Mouse (Mus musculus): ENCODE data around the gene Sumo1. TPM values are rescaled to one million over a fixed set of nuclear protein-coding genes. Genes with fewer than 3 reads are reported as not detected.
"Not testable (repeated sequence)": the region's sequence is repeated elsewhere in the genome, so short reads cannot be mapped to it uniquely, and the experiment has no call there.

The Sumo1 gene
- total RNA-seq (2021): 100 to 1,000 TPM; 123 to 129 TPM
- long read RNA-seq, experiment 1, transcript Sumo1-201 (5 exons, 1,215 nt): major isoform, 210 of 254 reads
- long read RNA-seq, experiment 1, partial matches to known transcripts: 31 of 254 reads
- long read RNA-seq, experiment 1, other reads (novel, unspliced or antisense): 11 of 254 reads
- long read RNA-seq, experiment 2, transcript Sumo1-201 (5 exons, 1,215 nt): major isoform, 163 of 201 reads
- long read RNA-seq, experiment 2, partial matches to known transcripts: 21 of 201 reads
- long read RNA-seq, experiment 2, other reads (novel, unspliced or antisense): 16 of 201 reads

GRCm38 (mm10) chr1:59670641-59671168 lies at the start of gene Sumo1:
Sumo1 (minus strand) TSS chr1:59670834.
- DNase-seq (ENCODE audit: low spot score in 2 of 2): peak; percentile 88 to 89

DNA sequence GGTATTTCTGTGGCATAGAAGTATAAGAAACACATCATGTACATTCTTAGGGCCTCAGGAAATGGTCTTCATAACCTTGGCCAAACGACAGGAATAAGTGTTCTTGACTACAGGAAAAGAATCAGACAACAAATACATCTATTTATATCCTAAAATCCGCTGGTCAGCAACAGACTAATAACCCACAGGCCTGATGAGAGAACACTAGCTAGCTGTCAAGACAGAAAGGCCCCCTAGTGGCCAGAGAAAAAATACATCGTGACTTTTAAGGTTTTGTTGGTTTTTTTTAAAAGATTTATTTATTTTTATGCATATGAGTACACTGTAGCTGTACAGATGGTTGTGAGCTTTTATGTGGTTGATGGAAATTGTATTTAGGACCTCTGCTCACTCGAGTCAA lies 49.3 kb upstream of the Sumo1 start:
- peak in 1 of 2 experiments; percentile 20 for DNase-seq (ENCODE audit: low spot score in 2 of 2)

DNA sequence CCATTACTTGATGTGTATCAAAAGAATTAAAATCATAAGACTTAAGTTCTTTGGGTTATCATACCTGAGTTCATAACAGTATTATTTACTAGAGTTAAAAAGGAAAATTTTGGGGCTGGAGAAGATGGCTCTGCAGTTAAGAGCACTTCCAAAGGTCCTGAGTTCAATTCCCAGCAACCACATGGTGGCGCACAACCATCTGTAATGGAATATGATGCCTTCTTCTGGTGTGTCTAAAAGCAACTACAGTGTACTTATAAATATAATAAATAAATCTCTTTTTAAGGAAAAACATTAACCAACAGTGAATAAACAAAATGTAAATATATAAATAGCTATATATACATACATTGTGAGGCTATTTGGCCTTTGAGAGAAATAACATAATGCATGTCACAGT lies 31.1 kb upstream of the Sumo1 start:
- DNase-seq (ENCODE audit: low spot score in 2 of 2): no peak

DNA sequence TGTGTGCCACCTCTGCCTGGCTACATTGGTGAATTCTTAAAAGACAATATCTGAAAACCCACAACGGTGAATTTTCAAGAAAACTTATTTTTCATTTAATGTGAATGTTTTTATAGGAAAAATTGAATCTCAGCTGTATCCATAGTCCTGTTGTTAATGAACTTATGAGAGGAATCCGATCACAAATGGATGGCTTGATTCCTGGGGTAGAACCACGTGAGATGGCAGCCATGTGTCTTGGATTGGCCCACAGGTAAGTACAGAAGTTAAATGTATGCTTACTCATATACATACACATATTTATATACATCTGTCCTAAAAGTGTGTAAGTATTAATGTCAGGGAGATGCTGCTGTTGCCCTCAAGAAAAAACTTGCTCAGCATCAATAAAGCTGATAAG lies 27.6 kb upstream of the Sumo1 start:
- no peak for DNase-seq (ENCODE audit: low spot score in 2 of 2)

GRCm38 (mm10) chr1:59697751-59698150 lies 27.1 kb upstream of the Sumo1 start:
- no peak for DNase-seq (ENCODE audit: low spot score in 2 of 2)

GRCm38 (mm10) chr1:59690467-59690866 lies 19.8 kb upstream of the Sumo1 start:
- no peak for DNase-seq (ENCODE audit: low spot score in 2 of 2)

DNA sequence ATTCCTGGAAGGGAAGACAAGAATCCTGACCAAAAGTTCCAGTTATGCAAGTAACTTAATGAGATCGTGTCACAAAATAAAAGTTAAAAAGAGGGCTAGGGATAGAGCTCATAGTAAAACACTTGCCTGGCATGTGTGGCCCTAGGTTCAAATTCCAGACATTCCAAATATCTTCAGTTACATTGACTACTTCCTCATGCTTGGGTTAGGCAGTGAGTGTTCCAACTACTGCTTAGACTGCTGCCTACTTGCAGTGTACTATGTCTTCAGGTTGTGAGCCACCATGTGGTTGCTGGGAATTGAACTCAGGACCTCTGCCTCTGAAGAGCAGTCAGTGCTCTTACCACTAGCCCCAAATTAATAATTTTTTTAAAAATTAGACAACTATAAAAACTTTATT lies 16.9 kb upstream of the Sumo1 start:
- no peak for DNase-seq (ENCODE audit: low spot score in 2 of 2)

GRCm38 (mm10) chr1:59684819-59685755 lies 14.5 kb upstream of the Sumo1 start, which contains the start of gene Nop58:
Nop58 (plus strand) TSS chr1:59684971.
- DNase-seq (ENCODE audit: low spot score in 2 of 2): peak; percentile 84 to 89

GRCm38 (mm10) chr1:59683926-59684818 lies 13.5 kb upstream of the Sumo1 start:
- peak; percentile 5 to 16 for DNase-seq (ENCODE audit: low spot score in 2 of 2)

- DNase-seq (ENCODE audit: low spot score in 2 of 2): no peak
These were observed 3.0 kb upstream of the Sumo1 start for GRCm38 (mm10) chr1:59673661-59674060.

- peak; percentile 15 to 27 for DNase-seq (ENCODE audit: low spot score in 2 of 2)
These were observed 538 bp downstream of the Sumo1 start for GRCm38 (mm10) chr1:59669962-59670630.

GRCm38 (mm10) chr1:59668871-59669270 lies 1.8 kb downstream of the Sumo1 start:
- DNase-seq (ENCODE audit: low spot score in 2 of 2): no peak

DNA sequence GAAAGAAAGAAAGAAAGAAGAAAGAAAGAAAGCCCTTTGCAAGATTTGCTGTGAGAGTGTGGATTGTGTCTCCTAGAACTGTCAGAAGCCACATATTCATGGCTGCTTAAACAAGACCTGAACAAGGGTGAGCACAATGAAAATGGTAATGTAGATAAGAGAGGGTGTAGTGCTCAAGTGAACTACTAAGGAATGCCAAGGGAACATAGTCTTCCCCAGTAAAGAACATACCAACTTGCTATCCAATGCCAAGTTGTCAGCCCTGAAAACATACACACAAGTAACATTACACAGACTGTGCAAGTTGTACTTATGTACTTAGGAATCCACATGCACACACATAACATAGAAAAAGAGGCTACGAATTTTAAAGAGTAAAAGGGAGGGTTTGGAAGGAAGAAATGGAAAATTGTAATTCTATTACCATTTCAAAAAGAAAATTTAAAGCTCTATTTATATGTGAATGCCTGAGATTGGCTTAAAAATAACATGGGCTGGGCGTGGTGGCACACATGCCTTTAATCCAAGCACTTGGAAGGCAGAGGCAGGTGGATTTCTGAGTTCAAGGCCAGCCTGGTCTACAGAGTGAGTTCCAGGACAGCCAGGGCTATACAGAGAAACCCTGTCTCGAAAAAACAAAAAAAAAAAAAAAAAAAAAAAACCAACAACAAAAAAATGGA lies 7.0 kb downstream of the Sumo1 start:
- no peak for DNase-seq (ENCODE audit: low spot score in 2 of 2)

DNA sequence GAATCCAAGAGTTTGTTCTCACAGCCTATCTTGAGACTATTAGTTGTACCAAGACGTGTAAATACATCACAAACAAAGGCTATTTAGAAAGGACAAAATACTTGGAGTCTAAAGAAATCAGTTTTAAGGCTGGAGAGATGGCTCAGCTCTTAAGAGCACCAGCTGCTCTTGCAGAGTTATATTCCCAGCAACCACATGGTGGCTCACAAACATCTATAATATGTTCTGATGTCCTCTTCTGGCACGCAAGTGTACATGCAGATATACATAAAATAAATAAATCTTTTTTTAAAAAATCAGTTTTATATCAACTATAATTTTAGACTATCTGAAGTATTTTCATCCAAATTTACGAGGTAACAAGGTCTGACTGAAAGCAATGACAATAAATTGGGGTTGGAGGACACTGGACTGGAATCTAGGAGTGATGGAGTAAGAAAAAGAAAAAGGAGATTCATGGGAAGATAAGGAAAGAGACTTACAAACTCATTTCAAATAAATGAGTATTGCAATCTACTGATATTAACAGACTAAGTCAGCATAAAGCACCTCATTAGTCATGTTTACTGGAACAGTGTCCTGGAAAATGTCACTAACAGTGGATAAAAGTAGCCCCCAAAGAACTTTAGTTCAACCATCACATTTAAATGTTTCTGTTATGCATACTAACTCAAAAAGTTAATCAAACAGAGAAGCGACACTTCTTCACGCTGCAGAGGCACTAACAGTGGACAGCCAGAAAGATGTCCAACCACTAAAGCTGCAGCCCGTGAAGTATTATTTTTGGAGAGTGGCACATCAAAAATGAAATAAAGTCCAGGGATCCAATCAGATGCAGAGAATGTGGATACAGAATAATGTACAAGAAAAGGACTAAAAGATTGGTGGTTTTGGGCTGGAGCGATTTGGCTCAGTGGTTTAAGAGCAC lies 14.1 kb downstream of the Sumo1 start:
- no peak for DNase-seq (ENCODE audit: low spot score in 2 of 2)

DNA sequence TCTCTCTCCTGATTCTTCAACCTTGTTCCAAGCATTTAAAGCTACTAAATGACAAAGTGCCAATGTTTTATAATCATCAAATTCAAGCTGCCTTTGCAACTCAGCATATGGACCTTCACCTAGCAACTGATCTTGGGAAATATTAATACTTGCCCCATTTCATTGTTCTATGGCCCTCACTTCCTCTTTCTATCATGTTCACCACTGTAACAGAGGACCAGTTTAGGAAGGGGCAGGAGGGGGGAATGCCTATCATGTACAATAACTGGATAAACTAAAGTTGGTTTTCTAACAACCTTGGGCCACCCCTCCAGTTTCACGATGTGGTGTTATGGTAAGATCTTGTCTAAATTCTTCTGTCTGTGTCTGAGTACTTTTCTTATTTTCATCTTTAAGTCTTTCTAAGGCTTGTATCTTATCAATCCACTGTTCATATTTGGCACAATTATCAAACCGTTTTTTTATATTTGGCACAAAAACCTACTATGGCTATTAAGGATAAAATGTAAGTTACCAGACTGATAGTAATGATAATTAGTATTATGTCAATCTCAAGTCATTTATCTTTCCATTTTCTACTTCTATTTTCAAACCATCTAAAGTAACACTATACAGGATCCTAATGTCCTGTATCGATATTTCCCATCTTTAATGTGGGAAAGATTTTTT lies 17.3 kb downstream of the Sumo1 start:
- no peak for DNase-seq (ENCODE audit: low spot score in 2 of 2)

DNA sequence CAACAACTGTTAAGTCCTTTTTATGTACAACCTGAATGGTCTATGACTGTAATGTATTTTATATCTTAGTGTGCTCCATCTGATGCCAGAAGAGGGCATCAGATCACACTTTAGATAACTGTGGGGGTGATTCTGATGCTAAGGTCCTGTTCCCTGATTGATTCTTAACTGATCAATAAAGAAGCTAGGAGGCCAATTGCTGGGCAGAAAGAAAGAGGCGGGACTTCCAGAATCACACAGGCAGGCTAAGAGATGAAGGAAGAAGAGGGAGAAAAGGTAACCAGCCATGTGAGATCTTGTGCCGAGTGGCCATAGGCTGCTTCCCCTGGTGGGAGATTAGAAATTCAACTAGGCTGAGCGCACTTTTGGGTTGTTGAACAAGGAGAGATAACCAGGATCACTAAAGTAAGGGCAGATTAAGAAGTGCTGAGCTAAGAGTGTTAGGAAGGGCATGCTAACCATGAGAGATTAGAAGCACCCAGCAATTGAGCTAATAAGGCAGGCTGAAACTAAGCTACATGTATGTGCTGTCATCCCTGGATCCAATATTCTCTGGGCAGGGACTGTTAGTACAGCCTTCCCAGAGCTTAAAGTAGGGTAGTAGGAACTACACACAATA lies 19.3 kb downstream of the Sumo1 start:
- no peak for DNase-seq (ENCODE audit: low spot score in 2 of 2)

- DNase-seq (ENCODE audit: low spot score in 2 of 2): not testable (repeated sequence)
These were observed 24.1 kb downstream of the Sumo1 start for GRCm38 (mm10) chr1:59646502-59646901.

GRCm38 (mm10) chr1:59642488-59642887 lies 28.1 kb downstream of the Sumo1 start:
- no peak for DNase-seq (ENCODE audit: low spot score in 2 of 2)

Data from left cerebral cortex, adult 18-20 months (tissue).